Mouse (Mus musculus) testis, postnatal 10 days (tissue): ENCODE data around the gene Dapk3.
"Not testable (repeated sequence)": the region's sequence is repeated elsewhere in the genome, so short reads cannot be mapped to it uniquely, and the experiment has no call there.

Experiments
- DNase-seq: peaks from one replicate; pipeline ENCODE4 v3.0.0; 2021; ENCODE audit warnings: low spot score

The Dapk3 gene

GRCm38 (mm10) chr10:81145778-81146177 lies 37.0 kb upstream of the Dapk3 start:
- no peak for DNase-seq

GRCm38 (mm10) chr10:81146296-81146695 lies 36.5 kb upstream of the Dapk3 start:
- no peak for DNase-seq

- DNase-seq = no peak
These were observed 31.5 kb upstream of the Dapk3 start for GRCm38 (mm10) chr10:81151261-81151660.

- DNase-seq = no peak
These were observed 30.2 kb upstream of the Dapk3 start for GRCm38 (mm10) chr10:81152609-81153008.

- no peak for DNase-seq
These were observed 28.5 kb upstream of the Dapk3 start for GRCm38 (mm10) chr10:81154313-81154712.

GRCm38 (mm10) chr10:81154736-81155135 lies 28.1 kb upstream of the Dapk3 start:
- DNase-seq = no peak

- DNase-seq = no peak
These were observed 21.0 kb upstream of the Dapk3 start for GRCm38 (mm10) chr10:81161602-81162317.

GRCm38 (mm10) chr10:81162318-81162652 lies 20.5 kb upstream of the Dapk3 start:
- no peak for DNase-seq

GRCm38 (mm10) chr10:81165118-81165517 lies 17.7 kb upstream of the Dapk3 start:
- DNase-seq = no peak

- DNase-seq = peak; percentile 100
These were observed 15.4 kb upstream of the Dapk3 start, which contains the start of gene Pias4 for GRCm38 (mm10) chr10:81167200-81168086. Gene Pias4, minus strand, starts transcription at chr10:81167923.

- DNase-seq = no peak
These were observed 14.7 kb upstream of the Dapk3 start for GRCm38 (mm10) chr10:81168087-81168431.

GRCm38 (mm10) chr10:81168521-81169244 lies 14.1 kb upstream of the Dapk3 start:
- DNase-seq = peak; percentile 90

GRCm38 (mm10) chr10:81169411-81169900 lies 13.3 kb upstream of the Dapk3 start:
- not testable (repeated sequence) for DNase-seq

GRCm38 (mm10) chr10:81173132-81173531 lies 9.7 kb upstream of the Dapk3 start:
- peak; percentile 88 for DNase-seq

GRCm38 (mm10) chr10:81174617-81175344 lies 8.0 kb upstream of the Dapk3 start:
- DNase-seq = peak; percentile 95

GRCm38 (mm10) chr10:81175345-81175701 lies 7.5 kb upstream of the Dapk3 start:
- not testable (repeated sequence) for DNase-seq

GRCm38 (mm10) chr10:81175936-81176465 lies 6.8 kb upstream of the Dapk3 start:
- no peak for DNase-seq

- peak; percentile 100 for DNase-seq
These were observed 6.1 kb upstream of the Dapk3 start, which contains the start of gene Eef2 for GRCm38 (mm10) chr10:81176466-81177271. Gene Eef2, plus strand, starts transcription at chr10:81176631.

GRCm38 (mm10) chr10:81177491-81177925 lies 5.3 kb upstream of the Dapk3 start:
- DNase-seq = peak; percentile 78

- peak; percentile 73 for DNase-seq
These were observed 4.7 kb upstream of the Dapk3 start for GRCm38 (mm10) chr10:81177958-81178712.
